Mouse (Mus musculus): ENCODE results near the gene Camta1. TPM values are rescaled to one million over a fixed set of nuclear protein-coding genes. Genes with fewer than 3 reads are reported as not detected.

The Camta1 gene
- polyA plus RNA-seq, 1 experiment from 2014 or later, result 118 TPM

- no peaks in the 10 kb centered on the region for H3K36me3 ChIP-seq
- WGBS, result 76% methylated on average over 9 of the region's 9 CpGs
- H3K9me3 ChIP-seq, result no peaks in the 10 kb centered on the region
- H3K9ac ChIP-seq, result no peak overlapping the region
- no peak for ATAC-seq (ENCODE audit: extremely low read depth, insufficient number of reproducible peaks, low FRiP score, low TSS enrichment)
- no peaks in the 10 kb centered on the region for H3K4me1 ChIP-seq
- H3K27me3 ChIP-seq (replicated peaks), result no peaks in the 10 kb centered on the region
- no peak overlapping the region for H3K4me2 ChIP-seq
- H3K27ac ChIP-seq (replicated peaks), result no peak overlapping the region
- no peak overlapping the region for H3K4me3 ChIP-seq
These were observed 275.6 kb downstream of the Camta1 start for GRCm38 (mm10) chr4:151586074-151586473.

DNA sequence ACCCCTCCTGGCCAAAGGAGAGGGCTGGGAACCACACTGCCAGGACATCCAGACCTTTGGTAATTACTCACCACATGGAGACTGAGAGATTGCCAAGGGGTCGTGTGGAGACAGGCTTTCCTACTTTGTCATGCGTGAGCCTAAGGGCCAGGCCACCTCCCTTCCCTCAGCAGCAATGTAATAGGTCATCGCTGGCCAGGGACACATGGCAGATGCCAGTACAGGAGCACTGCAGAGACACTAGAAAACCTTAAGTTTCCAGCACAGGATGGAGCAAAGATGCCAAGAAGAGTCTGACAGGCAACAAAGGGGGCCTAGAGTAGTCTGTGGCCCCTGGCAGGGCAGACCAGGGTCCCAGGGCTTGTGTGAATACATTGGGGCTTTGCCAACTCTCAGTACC lies 283.7 kb downstream of the Camta1 start:
- H3K36me3 ChIP-seq, result no peaks in the 10 kb centered on the region
- H3K4me1 ChIP-seq, result no peaks in the 10 kb centered on the region
- H3K27ac ChIP-seq (replicated peaks), result no peak overlapping the region
- H3K9ac ChIP-seq, result no peak overlapping the region
- H3K27me3 ChIP-seq (replicated peaks), result no peaks in the 10 kb centered on the region
- ATAC-seq (ENCODE audit: extremely low read depth, insufficient number of reproducible peaks, low FRiP score, low TSS enrichment), result no peak
- no peaks in the 10 kb centered on the region; the same call in 1 of the 2 replicates for H3K9me3 ChIP-seq
- H3K4me2 ChIP-seq, result no peak overlapping the region
- 64% methylated on average over 3 of the region's 3 CpGs for WGBS
- H3K4me3 ChIP-seq, result no peak overlapping the region

GRCm38 (mm10) chr4:151576291-151577108 lies 285.2 kb downstream of the Camta1 start:
- ATAC-seq (ENCODE audit: extremely low read depth, insufficient number of reproducible peaks, low FRiP score, low TSS enrichment), result no peak
- no peak overlapping the region for H3K4me2 ChIP-seq

GRCm38 (mm10) chr4:151572716-151573115 lies 289.0 kb downstream of the Camta1 start:
- Histone ChIP-seq H3K4me1 (no peaks in the 10 kb centered on the region), H3K27ac (replicated peaks) (no peak overlapping the region), H3K36me3 (no peaks in the 10 kb centered on the region), H3K9me3 (no peaks in the 10 kb centered on the region), H3K4me2 (no peak overlapping the region), H3K4me3 (no peak overlapping the region), H3K27me3 (replicated peaks) (no peaks in the 10 kb centered on the region; the same call in 1 of the 2 replicates), H3K9ac (no peak overlapping the region)
- no peak for ATAC-seq (ENCODE audit: extremely low read depth, insufficient number of reproducible peaks, low FRiP score, low TSS enrichment)
- 66% methylated on average over 5 of the region's 5 CpGs for WGBS

More at GRCm38 (mm10) chr4:151576291-151577108, 285.2 kb downstream of the Camta1 start:
- Histone ChIP-seq H3K27ac (replicated peaks) (no peak overlapping the region), H3K27me3 (replicated peaks) (no peaks in the 10 kb centered on the region; the same call in 1 of the 2 replicates), H3K9me3 (no peaks in the 10 kb centered on the region; the same call in 1 of the 2 replicates), H3K9ac (no peak overlapping the region), H3K4me1 (no peaks in the 10 kb centered on the region), H3K36me3 (no peaks in the 10 kb centered on the region), H3K4me3 (no peak overlapping the region)
- WGBS, result 68% methylated on average over 15 of the region's 15 CpGs

DNA sequence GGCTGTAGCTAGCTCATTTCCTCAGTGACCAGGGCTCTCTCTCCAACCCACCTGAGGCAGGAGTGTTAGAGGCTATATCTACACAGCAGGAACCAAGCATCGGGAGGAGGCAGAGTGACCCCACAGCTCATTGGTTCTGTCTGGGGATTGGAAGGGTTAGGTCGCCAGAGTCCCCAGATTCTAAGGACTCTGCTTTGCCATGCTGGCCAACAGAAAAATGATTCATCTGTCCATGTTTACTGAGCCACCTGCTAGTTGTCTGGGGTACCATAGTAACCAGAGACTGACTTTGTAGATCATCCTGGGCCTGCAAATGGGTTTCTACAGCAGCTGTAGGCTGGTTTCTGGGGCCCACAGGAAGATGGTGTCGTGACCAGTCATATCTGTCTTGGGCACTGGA lies 292.1 kb downstream of the Camta1 start:
- WGBS, result 63% methylated on average over 3 of the region's 3 CpGs
- Histone ChIP-seq H3K27me3 (replicated peaks) (no peaks in the 10 kb centered on the region; the same call in 1 of the 2 replicates), H3K4me2 (no peak overlapping the region), H3K27ac (replicated peaks) (no peak overlapping the region), H3K4me1 (no peaks in the 10 kb centered on the region), H3K9me3 (no peaks in the 10 kb centered on the region), H3K4me3 (no peak overlapping the region), H3K9ac (no peak overlapping the region), H3K36me3 (no peaks in the 10 kb centered on the region)
- no peak for ATAC-seq (ENCODE audit: extremely low read depth, insufficient number of reproducible peaks, low FRiP score, low TSS enrichment)

- Histone ChIP-seq H3K4me3 (no peak overlapping the region), H3K27ac (replicated peaks) (no peak overlapping the region), H3K9ac (no peak overlapping the region), H3K27me3 (replicated peaks) (no peaks in the 10 kb centered on the region; the same call in 1 of the 2 replicates), H3K36me3 (no peaks in the 10 kb centered on the region), H3K4me2 (no peak overlapping the region), H3K9me3 (no peaks in the 10 kb centered on the region), H3K4me1 (no peaks in the 10 kb centered on the region)
- no peak for ATAC-seq (ENCODE audit: extremely low read depth, insufficient number of reproducible peaks, low FRiP score, low TSS enrichment)
- 63% methylated on average over 7 of the region's 7 CpGs for WGBS
These were observed 292.8 kb downstream of the Camta1 start for GRCm38 (mm10) chr4:151568887-151569286.

GRCm38 (mm10) chr4:151567105-151567504 lies 294.6 kb downstream of the Camta1 start:
- Histone ChIP-seq H3K27me3 (replicated peaks) (no peaks in the 10 kb centered on the region), H3K9ac (no peak overlapping the region), H3K9me3 (no peaks in the 10 kb centered on the region), H3K4me1 (no peaks in the 10 kb centered on the region), H3K27ac (replicated peaks) (no peak overlapping the region), H3K4me2 (no peak overlapping the region), H3K4me3 (no peak overlapping the region), H3K36me3 (no peaks in the 10 kb centered on the region)
- no peak for ATAC-seq (ENCODE audit: extremely low read depth, insufficient number of reproducible peaks, low FRiP score, low TSS enrichment)
- WGBS, result 68% methylated on average over 4 of the region's 4 CpGs

- Histone ChIP-seq H3K4me1 (peaks cover 23% of the 10 kb centered on the region), H3K4me2 (no peak overlapping the region), H3K9me3 (no peaks in the 10 kb centered on the region), H3K27ac (replicated peaks) (no peak overlapping the region), H3K4me3 (no peak overlapping the region), H3K9ac (no peak overlapping the region), H3K36me3 (no peaks in the 10 kb centered on the region), H3K27me3 (replicated peaks) (no peaks in the 10 kb centered on the region)
- WGBS, result 72% methylated on average over 9 of the region's 9 CpGs
- ATAC-seq (ENCODE audit: extremely low read depth, insufficient number of reproducible peaks, low FRiP score, low TSS enrichment), result no peak
These were observed 306.2 kb downstream of the Camta1 start for GRCm38 (mm10) chr4:151555505-151555904.

DNA sequence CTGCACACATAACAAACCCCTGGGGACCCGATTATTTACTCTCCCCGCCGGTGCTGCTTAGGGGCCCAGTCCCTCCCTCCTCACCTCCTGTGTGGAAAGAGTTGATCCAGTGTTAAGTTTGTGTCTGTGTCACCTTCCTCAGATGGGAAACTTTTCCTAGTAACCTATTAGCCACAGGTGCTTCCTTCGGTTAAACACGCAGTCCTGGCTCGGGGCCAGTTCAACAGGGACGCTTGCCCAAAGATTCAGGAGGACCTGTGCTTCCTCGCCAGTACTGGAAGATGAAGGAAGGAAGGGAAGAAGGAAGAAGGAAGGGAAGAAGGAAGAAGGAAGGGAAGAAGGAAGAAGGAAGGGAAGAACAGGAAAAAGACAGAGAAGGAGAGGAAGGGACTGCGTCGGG lies 312.2 kb downstream of the Camta1 start:
- Histone ChIP-seq H3K4me1 (peaks cover 10% of the 10 kb centered on the region; the same call in 1 of the 2 replicates), H3K27ac (replicated peaks) (no peak overlapping the region), H3K9ac (no peak overlapping the region), H3K9me3 (no peaks in the 10 kb centered on the region), H3K4me2 (no peak overlapping the region), H3K4me3 (no peak overlapping the region), H3K36me3 (no peaks in the 10 kb centered on the region), H3K27me3 (replicated peaks) (no peaks in the 10 kb centered on the region)
- ATAC-seq (ENCODE audit: extremely low read depth, insufficient number of reproducible peaks, low FRiP score, low TSS enrichment), result no peak
- WGBS, result 57% methylated on average over 10 of the region's 10 CpGs

GRCm38 (mm10) chr4:151545452-151545851 lies 316.2 kb downstream of the Camta1 start:
- WGBS, result 80% methylated on average over 3 of the region's 3 CpGs
- H3K9ac ChIP-seq, result no peak overlapping the region
- ATAC-seq (ENCODE audit: extremely low read depth, insufficient number of reproducible peaks, low FRiP score, low TSS enrichment), result no peak
- H3K36me3 ChIP-seq, result no peaks in the 10 kb centered on the region
- H3K4me3 ChIP-seq, result no peak overlapping the region
- H3K4me1 ChIP-seq, result peaks cover 6% of the 10 kb centered on the region
- H3K27ac ChIP-seq (replicated peaks), result no peak overlapping the region
- no peak overlapping the region for H3K4me2 ChIP-seq
- H3K27me3 ChIP-seq (replicated peaks), result no peaks in the 10 kb centered on the region
- no peaks in the 10 kb centered on the region for H3K9me3 ChIP-seq

DNA sequence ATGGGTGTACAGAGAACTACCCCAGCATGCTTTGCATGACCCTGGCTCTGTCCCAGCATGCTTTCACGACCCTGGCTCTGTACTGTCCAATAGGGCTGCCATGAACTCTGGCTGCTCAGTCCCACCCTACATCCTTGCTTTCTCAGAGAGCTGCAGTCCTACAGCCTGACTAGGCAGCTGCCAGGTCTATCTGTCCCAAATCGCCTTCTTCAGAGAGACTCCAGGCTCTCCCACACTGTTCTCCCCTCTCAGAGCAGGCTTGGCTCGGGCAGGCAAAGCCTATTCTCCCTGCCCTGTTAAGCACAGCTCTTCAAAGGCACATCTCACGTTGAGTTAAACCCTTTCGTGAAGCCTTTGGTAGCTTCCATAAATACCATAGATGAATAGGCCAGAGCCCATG lies 317.5 kb downstream of the Camta1 start:
- Histone ChIP-seq H3K27me3 (replicated peaks) (no peaks in the 10 kb centered on the region), H3K9ac (no peak overlapping the region), H3K36me3 (no peaks in the 10 kb centered on the region), H3K4me3 (no peak overlapping the region), H3K4me1 (peaks cover 17% of the 10 kb centered on the region), H3K9me3 (no peaks in the 10 kb centered on the region), H3K4me2 (no peak overlapping the region), H3K27ac (replicated peaks) (no peak overlapping the region)
- WGBS, result 54% methylated on average over 5 of the region's 5 CpGs
- no peak for ATAC-seq (ENCODE audit: extremely low read depth, insufficient number of reproducible peaks, low FRiP score, low TSS enrichment)

DNA sequence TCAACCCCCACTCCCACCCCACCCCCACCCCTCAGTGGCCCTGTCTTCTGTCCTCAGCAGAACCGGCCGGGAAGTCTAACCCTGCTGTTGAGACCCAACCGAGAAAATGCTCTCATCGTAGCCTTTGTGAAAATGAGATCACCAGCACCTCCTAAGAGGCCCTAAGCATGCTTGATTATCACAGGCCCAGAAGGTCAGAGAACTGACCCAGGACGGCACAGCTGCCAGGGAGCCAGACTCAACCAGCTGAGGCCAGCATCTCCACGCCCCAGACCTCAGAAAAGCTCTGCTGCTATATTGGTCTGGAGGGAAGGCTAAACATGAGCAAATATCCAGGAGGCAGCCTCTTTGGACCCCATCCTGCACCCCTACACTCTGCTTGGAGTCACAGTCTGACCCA lies 321.1 kb downstream of the Camta1 start:
- Histone ChIP-seq H3K36me3 (no peaks in the 10 kb centered on the region), H3K4me2 (no peak overlapping the region), H3K27me3 (replicated peaks) (peaks cover 7% of the 10 kb centered on the region; the same call in 1 of the 2 replicates), H3K4me3 (no peak overlapping the region), H3K9me3 (no peaks in the 10 kb centered on the region), H3K27ac (replicated peaks) (0 out of 2 replicates have a peak overlapping the region, but pooled peaks have one; percentile 15), H3K4me1 (peaks cover 31% of the 10 kb centered on the region), H3K9ac (no peak overlapping the region)
- WGBS, result 34% methylated on average over 6 of the region's 6 CpGs
- no peak for ATAC-seq (ENCODE audit: extremely low read depth, insufficient number of reproducible peaks, low FRiP score, low TSS enrichment)
